Mouse (Mus musculus) fibroblast of lung, adult 2 months (primary cell): ENCODE results near the gene Vmn1r152.
"Not testable (repeated sequence)": the region's sequence is repeated elsewhere in the genome, so short reads cannot be mapped to it uniquely, and the experiment has no call there.

Source experiments
- DNase-seq: peaks from one replicate; pipeline ENCODE4 v3.0.0-alpha.2; 2011; ENCODE audit warnings: low read depth

Vmn1r152 gene

DNA sequence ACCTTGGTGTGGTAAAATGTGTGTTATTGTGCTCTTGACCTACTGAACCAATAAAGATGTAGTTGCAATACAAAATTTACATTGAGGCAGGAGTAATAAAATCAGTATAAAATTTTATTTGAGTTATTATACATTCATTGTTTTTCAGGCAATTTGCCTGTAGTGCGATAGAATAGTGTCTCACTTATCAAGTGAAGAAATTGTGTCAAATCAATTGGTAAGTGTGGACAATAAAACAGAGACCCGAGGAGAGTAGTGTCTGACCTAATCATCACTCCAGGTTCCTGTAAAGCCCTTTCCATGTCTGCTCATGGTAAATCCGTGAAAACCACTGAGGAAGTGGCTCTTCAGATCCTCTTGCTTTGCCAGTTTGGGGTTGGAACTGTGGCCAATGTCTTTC lies at the start of gene Vmn1r152:
TSS of gene Vmn1r152 (plus strand) at position 301 of the 400 bp plus-strand sequence.
- not testable (repeated sequence) for DNase-seq

DNA sequence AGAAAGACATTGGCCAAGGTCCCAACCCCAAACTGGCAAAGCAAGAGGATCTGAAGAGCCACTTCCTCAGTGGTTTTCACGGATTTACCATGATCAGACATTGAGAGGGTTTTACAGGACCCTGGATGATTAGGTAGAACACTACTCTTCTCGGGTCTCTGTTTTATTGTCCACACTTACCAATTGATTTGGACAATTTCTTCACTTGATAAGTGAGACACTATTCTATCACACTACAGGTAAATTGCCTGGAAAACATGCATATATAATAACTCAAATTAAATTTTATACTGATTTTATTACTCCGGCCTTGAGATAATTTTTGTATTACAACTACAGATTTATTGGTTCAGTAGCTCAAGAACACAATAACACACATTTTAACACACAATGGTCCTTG lies 23.2 kb upstream of the Vmn1r152 start, which contains the start of gene Vmn1r151:
TSS of gene Vmn1r151 (minus strand) at position 101 of the 400 bp plus-strand sequence.
- DNase-seq: not testable (repeated sequence)

DNA sequence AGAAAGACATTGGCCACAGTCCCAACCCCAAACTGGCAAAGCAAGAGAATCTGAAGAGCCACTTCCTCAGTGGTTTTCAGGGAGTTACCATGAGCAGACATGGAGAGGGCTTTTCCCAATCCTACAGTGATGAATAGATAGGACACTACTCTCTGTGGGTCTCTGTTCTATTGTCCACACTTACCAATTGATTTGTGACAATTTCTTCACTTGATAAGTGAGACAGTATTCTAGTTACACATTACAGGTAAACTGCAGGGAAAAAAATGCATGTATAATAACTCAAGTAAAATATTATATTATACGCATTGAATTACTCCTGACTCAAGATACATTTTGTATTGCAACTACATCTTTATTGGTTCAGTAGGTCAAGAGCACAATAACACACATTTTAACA lies 12.0 kb downstream of the Vmn1r152 start, which contains the start of gene Gm8677:
TSS of gene Gm8677 (minus strand) at position 101 of the 400 bp plus-strand sequence.
- DNase-seq: not testable (repeated sequence)

DNA sequence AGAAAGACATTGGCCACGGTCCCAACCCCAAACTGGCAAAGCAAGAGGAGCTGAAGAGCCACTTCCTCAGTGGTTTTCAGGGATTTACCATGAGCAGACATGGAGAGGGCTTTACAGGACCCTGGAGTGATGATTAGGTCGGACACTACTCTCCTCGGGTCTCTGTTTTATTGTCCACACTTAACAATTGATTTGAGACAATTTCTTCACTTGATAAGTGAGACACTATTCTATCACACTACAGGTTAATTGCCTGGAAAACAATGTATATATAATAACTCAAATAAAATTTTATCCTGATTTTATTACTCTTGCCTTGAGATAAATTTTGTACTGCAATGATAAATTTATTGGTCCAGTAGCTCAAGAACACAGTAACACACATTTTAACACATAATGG lies 42.5 kb downstream of the Vmn1r152 start, which contains the start of gene Gm4201:
TSS of gene Gm4201 (minus strand) at position 101 of the 400 bp plus-strand sequence.
- not testable (repeated sequence) for DNase-seq
